8 mouse cellular contexts compared by ENCODE assay signal in the genomic region with DNA sequence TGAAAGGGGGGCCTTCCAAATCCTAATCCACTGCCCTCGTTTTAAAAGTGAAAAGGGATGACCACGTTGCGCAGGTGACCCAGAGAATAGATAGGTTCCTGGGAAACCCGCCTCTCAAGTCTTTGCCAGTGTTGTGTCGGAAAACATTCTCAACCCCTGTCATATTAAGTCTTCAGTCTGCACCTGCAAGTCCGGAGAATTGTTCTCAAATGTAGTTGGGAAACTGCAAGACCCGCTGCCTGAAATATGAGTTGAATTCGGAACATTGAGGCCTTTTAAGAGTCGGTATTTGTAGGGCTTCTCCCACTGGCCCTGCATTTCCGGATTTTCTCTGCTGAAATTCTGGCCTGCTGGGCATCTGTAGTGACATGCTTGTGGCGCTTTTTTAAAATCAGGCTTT. TPM values are rescaled to one million over a fixed set of nuclear protein-coding genes. Genes with fewer than 3 reads are reported as not detected.
DNase-seq lines count a peak whose midpoint lies in the region; ATAC-seq and TF ChIP-seq lines count a peak whose summit lies in the region.

No protein-coding gene starts in this region.

- H3K79me2 ChIP-seq in macrophage (ENCODE audit: inconsistent target), result no peaks in the 10 kb centered on the region

- peak overlapping the region; percentile 97 for H3K27ac ChIP-seq in forebrain, postnatal 0 days (ENCODE audit: low read depth, low read length)
- H3K27ac ChIP-seq in macrophage, result peak overlapping the region; percentile 95

- no peak for TF ChIP-seq CTCF in forebrain, postnatal 0 days (IDR thresholded peaks at IDR 0.05; ENCODE audit: low read depth)

- ATAC-seq in forebrain, postnatal 0 days, result no peak

- peak overlapping the region; percentile 81 for H3K9ac ChIP-seq in forebrain, postnatal 0 days

- peak; percentile 49 for DNase-seq in adrenal gland, postnatal 10 days
- no peak for DNase-seq in adrenal gland, postnatal 4 days (ENCODE audit: low spot score in 2 of 2)
- DNase-seq in spleen, postnatal 36 days (ENCODE audit: low spot score in 2 of 2), result peak; percentile 20 to 36
- DNase-seq in spleen, adult 18-20 months, result no peak
- DNase-seq in forebrain, postnatal 0 days, result no peak
- DNase-seq in left cerebral cortex, adult 18-20 months (ENCODE audit: low spot score in 2 of 2), result peak; percentile 15 to 32
- DNase-seq in testis, postnatal 10 days (ENCODE audit: low spot score), result no peak

- H3K4me3 ChIP-seq in forebrain, postnatal 0 days (ENCODE audit: low read depth, low read length), result peak overlapping the region; percentile 79
- H3K4me3 ChIP-seq in macrophage (ENCODE audit: inconsistent target), result peak overlapping the region; percentile 60

- H3K36me3 ChIP-seq in forebrain, postnatal 0 days (ENCODE audit: insufficient read depth), result no peaks in the 10 kb centered on the region; the same call in 1 of the 2 replicates
- H3K36me3 ChIP-seq in macrophage (ENCODE audit: inconsistent target), result no peaks in the 10 kb centered on the region

- H3K4me2 ChIP-seq in forebrain, postnatal 0 days (ENCODE audit: low read depth), result peak overlapping the region; percentile 87

- no peaks in the 10 kb centered on the region for H3K27me3 ChIP-seq in forebrain, postnatal 0 days (ENCODE audit: insufficient read depth, low read length)

- 2% methylated on average over 11 of the region's 11 CpGs for WGBS in forebrain, postnatal 0 days
- 6% methylated on average over 11 of the region's 11 CpGs for WGBS in macrophage (ENCODE audit: missing documents)

- H3K4me1 ChIP-seq in forebrain, postnatal 0 days (ENCODE audit: insufficient read depth), result no peaks in the 10 kb centered on the region

- H3K9me3 ChIP-seq in forebrain, postnatal 0 days (ENCODE audit: low read length), result no peaks in the 10 kb centered on the region

RNA-seq across cellular contexts. Expression of gene Ints6, which starts 1.0 kb away (rescaled TPM):
- 10 to 100 TPM; 38.5 to 50.5 TPM for total RNA-seq in adrenal gland, postnatal 10 days (2021)
- total RNA-seq in adrenal gland, postnatal 4 days (2021), result 10 to 100 TPM; 52.4 to 56.5 TPM
- total RNA-seq in forebrain, postnatal 0 days (2014; rRNA removed), result 20.3 and 25.4 TPM in 2 replicates
- polyA plus RNA-seq in forebrain, postnatal 0 days (2015; fragmentation: Nextera tagmentation; extraction: Ambion mirVana), result 4.3 and 9.1 TPM in 2 replicates
- 10 to 100 TPM; 32.2 to 43.1 TPM for total RNA-seq in left cerebral cortex, adult 18-20 months (2021)
- 100 to 1,000 TPM in 23 of 26 experiments, 10 to 100 TPM in 3; 61.9 to 384 (median 172) TPM for total RNA-seq in macrophage (2018; cell fraction: chromatin; rRNA removed)
- total RNA-seq in macrophage (2018; cell fraction: cytosol; rRNA removed), result 10 to 100 TPM; 19.0 to 61.3 (median 35.8) TPM
- 100 to 1,000 TPM in 14 of 26 experiments, 10 to 100 TPM in 12; 59.7 to 238 (median 101) TPM for total RNA-seq in macrophage (2018; cell fraction: nucleus; rRNA removed)
- 12.6 to 46.3 TPM (median 19.6 TPM) in 3 replicates for polyA plus RNA-seq in macrophage (2018)

Comparison
In these comparisons a context has a peak if more than half of its experiments do, and no peak if none do; other contexts are left out.
1. DNase-seq: peak in adrenal gland, postnatal 10 days (single experiment), spleen, postnatal 36 days (2 of 2) and left cerebral cortex, adult 18-20 months (2 of 2); none in adrenal gland, postnatal 4 days (0 of 2), spleen, adult 18-20 months (0 of 2), forebrain, postnatal 0 days (single experiment) and testis, postnatal 10 days (single experiment).